Mouse (Mus musculus) cortical plate, adult 2 months (tissue): ENCODE results near the gene Gm13272. TPM values are rescaled to one million over a fixed set of nuclear protein-coding genes. Genes with fewer than 3 reads are reported as not detected.
"Not testable (repeated sequence)": the region's sequence is repeated elsewhere in the genome, so short reads cannot be mapped to it uniquely, and the experiment has no call there.

Experiments used
- H3K27ac ChIP-seq: fragments of 200-500 bp; 2 replicates; pipeline ENCODE4 v1.5.1; 2012; ENCODE audit warnings: low read length, control low read depth, inconsistent platforms; ENCODE audit not compliant: insufficient read depth
- H3K4me1 ChIP-seq: fragments of 200-500 bp; 2 replicates; pipeline ENCODE4 v1.6.1; 2011; ENCODE audit warnings: low read length; ENCODE audit not compliant: control insufficient read depth, insufficient read depth
- H3K4me3 ChIP-seq: fragments of 200-500 bp; 2 replicates; pipeline ENCODE4 v1.5.1; 2011; ENCODE audit warnings: mild to moderate bottlenecking, low read length, control low read depth; ENCODE audit not compliant: insufficient read depth
- CTCF ChIP-seq: fragments of 200-500 bp; IDR thresholded peaks from 2 replicates; pipeline ENCODE4 v1.5.1; 2011; ENCODE audit warnings: mild to moderate bottlenecking, control low read depth, low read length; ENCODE audit not compliant: insufficient read depth; ENCODE audit errors: extremely low read depth
- POLR2A ChIP-seq: fragments of 200-500 bp; IDR thresholded peaks from 2 replicates; pipeline ENCODE4 v1.6.1; 2011; ENCODE audit warnings: mild to moderate bottlenecking, low read length, control low read depth; ENCODE audit not compliant: insufficient read depth; ENCODE audit errors: extremely low read depth
- polyA plus RNA-seq: library from polyadenylated mRNA; depleted of rRNA; stranded (reverse); fragments of >200 nt; gene quantifications from 2 replicates; pipeline ENCODE4 v1.2.3, GENCODE M21; 2012; rRNA removed

Gm13272 gene
- polyA plus RNA-seq, 1 experiment, result not detected

DNA sequence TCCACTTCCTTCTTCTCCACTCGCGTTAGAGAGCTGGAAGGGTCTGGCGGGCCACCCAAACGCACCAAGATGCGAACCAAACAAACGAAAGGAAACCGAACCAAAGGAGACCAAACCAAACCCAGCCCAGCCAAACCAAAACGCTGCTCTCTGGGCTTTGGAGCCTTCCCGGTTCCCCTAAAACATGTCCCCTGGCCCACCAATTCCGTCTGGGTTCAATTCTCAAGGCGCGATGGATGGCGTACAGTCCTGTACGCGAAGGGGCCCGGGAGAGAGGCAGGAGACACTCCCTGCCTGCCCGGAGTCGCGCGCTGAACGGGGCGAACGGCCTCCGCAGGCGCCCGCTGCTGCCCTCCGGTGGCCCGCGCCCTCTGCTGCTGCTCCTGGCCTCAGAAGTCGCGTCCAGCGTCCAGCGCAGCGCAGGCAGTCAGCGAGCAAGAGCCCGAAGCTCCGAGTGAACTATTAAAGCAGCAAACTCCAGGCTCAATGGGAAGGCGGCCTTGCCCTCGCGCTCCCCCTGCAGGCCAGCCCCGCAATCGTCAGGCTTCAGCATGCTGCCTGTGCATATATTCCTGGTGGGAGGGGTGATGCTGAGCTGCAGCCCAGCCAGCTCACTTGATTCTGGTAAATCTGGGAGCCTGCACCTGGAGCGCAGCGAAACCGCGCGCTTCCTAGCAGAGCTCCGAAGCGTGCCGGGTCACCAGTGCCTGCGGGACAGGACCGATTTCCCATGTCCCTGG is 14.5 kb downstream of the Gm13272 start, which contains the start of gene Gm13275:
Gene Gm13275, plus strand, starts transcription at position 552 of the 740 bp plus-strand sequence.
- 0 out of 2 replicates have a peak, but pooled peaks have one; percentile 4 for TF ChIP-seq CTCF
- H3K27ac ChIP-seq, H3K4me3 ChIP-seq, H3K4me1 ChIP-seq: not testable (repeated sequence)

GRCm38 (mm10) chr4:88797097-88797496 is 17.4 kb downstream of the Gm13272 start, which contains the start of gene Gm13279:
Gm13279 (plus strand) TSS chr4:88797397.
- not testable (repeated sequence) for H3K4me3 ChIP-seq, H3K27ac ChIP-seq, H3K4me1 ChIP-seq

DNA sequence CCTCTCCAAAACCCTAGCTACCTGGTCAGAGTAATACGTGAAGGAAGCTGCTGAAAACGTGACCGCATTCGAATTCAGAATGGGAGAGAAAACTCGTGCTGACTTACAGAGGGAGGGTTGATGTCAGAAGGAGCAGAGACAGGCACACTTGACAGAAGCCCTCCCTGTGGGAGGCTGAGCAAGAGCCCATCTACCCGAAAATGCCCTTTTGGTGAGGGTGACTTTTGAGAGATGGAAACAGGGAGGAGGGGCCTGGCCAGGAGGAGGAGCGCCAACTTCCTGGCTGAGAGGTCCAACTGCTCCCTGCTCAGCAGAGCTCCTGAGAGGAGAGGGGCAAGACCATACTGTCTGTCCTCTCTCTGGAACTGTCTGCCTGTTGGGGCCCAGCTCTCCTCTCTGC is 19.7 kb downstream of the Gm13272 start, which contains the start of gene Gm13285:
Gene Gm13285, plus strand, starts transcription at position 301 of the 400 bp plus-strand sequence.
- H3K27ac ChIP-seq, H3K4me3 ChIP-seq, H3K4me1 ChIP-seq: not testable (repeated sequence)

GRCm38 (mm10) chr4:88802954-88803353 is 23.3 kb downstream of the Gm13272 start, which contains the start of gene Gm13287:
Gm13287 (plus strand) TSS chr4:88803254.
- H3K4me3 ChIP-seq, H3K27ac ChIP-seq, H3K4me1 ChIP-seq: not testable (repeated sequence)

GRCm38 (mm10) chr4:88805231-88805630 is 25.6 kb downstream of the Gm13272 start, which contains the start of gene Gm13288:
Gm13288 (plus strand) TSS chr4:88805531.
- not testable (repeated sequence) for H3K4me3 ChIP-seq, H3K4me1 ChIP-seq, H3K27ac ChIP-seq

GRCm38 (mm10) chr4:88805761-88806160 is 26.1 kb downstream of the Gm13272 start:
- H3K27ac ChIP-seq, H3K4me1 ChIP-seq, H3K4me3 ChIP-seq: not testable (repeated sequence)

- no peak within 1 kb of the TSS for H3K27ac ChIP-seq
- H3K4me3 ChIP-seq, result no peak within 1 kb of the TSS
- no peak for TF ChIP-seq CTCF
- TF ChIP-seq POLR2A, result no peak
- H3K4me1 ChIP-seq, result no peaks in the 10 kb centered on the region
Observed at GRCm38 (mm10) chr4:88815928-88816327, 36.3 kb downstream of the Gm13272 start, which contains the start of gene Ifna7. Ifna7 (plus strand) TSS chr4:88816228.

DNA sequence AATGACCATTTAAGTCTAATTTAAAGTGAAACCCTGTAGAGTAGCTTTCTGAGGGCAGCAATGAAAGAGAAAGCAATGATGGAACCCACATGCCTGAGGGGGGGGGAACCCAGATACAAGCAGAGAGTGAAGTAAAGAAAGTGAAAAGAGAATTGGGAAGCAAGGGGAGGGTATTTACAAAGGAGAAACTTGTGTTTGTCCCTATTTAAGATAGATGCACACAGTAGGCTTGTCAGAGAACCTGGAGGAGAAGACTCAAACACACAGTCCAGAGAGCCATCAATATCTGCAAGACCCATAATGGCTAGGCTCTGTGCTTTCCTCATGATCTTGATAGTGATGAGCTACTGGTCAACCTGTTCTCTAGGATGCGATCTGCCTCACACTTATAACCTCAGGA is 40.0 kb downstream of the Gm13272 start, which contains the start of gene Ifna11:
Gene Ifna11, plus strand, starts transcription at position 301 of the 400 bp plus-strand sequence.
- Histone ChIP-seq H3K27ac (no peak within 1 kb of the TSS), H3K4me1 (no peaks in the 10 kb centered on the region), H3K4me3 (no peak within 1 kb of the TSS)
- TF ChIP-seq POLR2A (no peak), CTCF (no peak)

GRCm38 (mm10) chr4:88822995-88823394 is 43.3 kb downstream of the Gm13272 start:
- no peak for TF ChIP-seq POLR2A
- peak; percentile 29; the same call in 1 of the 2 replicates for TF ChIP-seq CTCF
- H3K4me1 ChIP-seq, result no peaks in the 10 kb centered on the region
- H3K27ac ChIP-seq, result no peak overlapping the region

GRCm38 (mm10) chr4:88827116-88827515 is 47.5 kb downstream of the Gm13272 start, which contains the start of gene Ifna6:
Ifna6 (plus strand) TSS chr4:88827416.
- H3K4me1 ChIP-seq, H3K27ac ChIP-seq, H3K4me3 ChIP-seq: not testable (repeated sequence)

More at GRCm38 (mm10) chr4:88822995-88823394, 43.3 kb downstream of the Gm13272 start:
- H3K4me3 ChIP-seq, result no peak overlapping the region

Other genes starting within 250 kb of the Gm13272 start
- not detected in 2 replicates for gene Ifna15, start 221.6 kb upstream of the Gm13272 start, polyA plus RNA-seq
- not detected in 2 replicates for gene Ifna14, start 208.1 kb upstream of the Gm13272 start, polyA plus RNA-seq
- not detected in 2 replicates for gene Ifna9, start 187.5 kb upstream of the Gm13272 start, polyA plus RNA-seq
- not detected in 2 replicates for gene Ifna12, start 176.5 kb upstream of the Gm13272 start, polyA plus RNA-seq
- gene C87499, start 145.4 kb upstream of the Gm13272 start, polyA plus RNA-seq, result not detected in 2 replicates
- gene Ifna13, start 135.4 kb upstream of the Gm13272 start, polyA plus RNA-seq, result not detected in 2 replicates
- gene Ifna16, start 102.9 kb upstream of the Gm13272 start, polyA plus RNA-seq, result not detected in 2 replicates
- not detected in 2 replicates for gene Ifna2, start 95.9 kb upstream of the Gm13272 start, polyA plus RNA-seq
- gene Ifnab, start 88.5 kb upstream of the Gm13272 start, polyA plus RNA-seq, result not detected in 2 replicates
- 0.61 and 1.2 TPM in 2 replicates for gene Gm26566, start 58.0 kb upstream of the Gm13272 start, polyA plus RNA-seq
- gene Klhl9, start 57.4 kb upstream of the Gm13272 start, polyA plus RNA-seq, result 38.5 and 40.5 TPM in 2 replicates
- not detected in 2 replicates for gene Gm13271, start 25.0 kb upstream of the Gm13272 start, polyA plus RNA-seq
- not detected in 2 replicates for gene Gm13283, start 19.7 kb upstream of the Gm13272 start, polyA plus RNA-seq
- gene Gm13290, start 6.0 kb upstream of the Gm13272 start, polyA plus RNA-seq, result not detected in 2 replicates
- not detected in 2 replicates for gene Gm13289, start 2.9 kb upstream of the Gm13272 start, polyA plus RNA-seq
- gene Ifnz, start 2.3 kb downstream of the Gm13272 start, polyA plus RNA-seq, result not detected in 2 replicates
- gene Gm13276, start 5.9 kb downstream of the Gm13272 start, polyA plus RNA-seq, result not detected in 2 replicates
- gene Gm13277, start 8.8 kb downstream of the Gm13272 start, polyA plus RNA-seq, result not detected in 2 replicates
- not detected in 2 replicates for gene Gm13278, start 11.7 kb downstream of the Gm13272 start, polyA plus RNA-seq
- not detected in 2 replicates for gene Gm13275, start 14.6 kb downstream of the Gm13272 start, polyA plus RNA-seq
- gene Gm13279, start 17.5 kb downstream of the Gm13272 start, polyA plus RNA-seq, result not detected in 2 replicates
- not detected in 2 replicates for gene Gm13285, start 19.8 kb downstream of the Gm13272 start, polyA plus RNA-seq
- not detected in 2 replicates for gene Gm13287, start 23.4 kb downstream of the Gm13272 start, polyA plus RNA-seq
- gene Gm13288, start 25.7 kb downstream of the Gm13272 start, polyA plus RNA-seq, result not detected in 2 replicates
- not detected in 2 replicates for gene Ifna7, start 36.4 kb downstream of the Gm13272 start, polyA plus RNA-seq
- gene Ifna11, start 40.1 kb downstream of the Gm13272 start, polyA plus RNA-seq, result not detected in 2 replicates
- gene Ifna6, start 47.6 kb downstream of the Gm13272 start, polyA plus RNA-seq, result not detected in 2 replicates
- gene Ifna5, start 55.7 kb downstream of the Gm13272 start, polyA plus RNA-seq, result not detected in 2 replicates
- not detected in 2 replicates for gene Ifna4, start 62.0 kb downstream of the Gm13272 start, polyA plus RNA-seq
- not detected in 2 replicates for gene Ifna1, start 70.2 kb downstream of the Gm13272 start, polyA plus RNA-seq
- not detected in 2 replicates for gene Ifne, start 100.4 kb downstream of the Gm13272 start, polyA plus RNA-seq